Mouse (Mus musculus): ENCODE measurements at regions not wholly inside any gene's neighbourhood (a gene's known extent, or its start where the extent isn't known, plus 50 kb on each side); places are given as distances from the start of the nearest gene placed in this dataset.

- TF ChIP-seq CTCF (IDR thresholded peaks at IDR 0.05; ENCODE audit: borderline replicate concordance, control insufficient read depth, extremely low read depth, insufficient read depth, low read length, poor library complexity) (no peak), POLR2A (IDR thresholded peaks at IDR 0.05; ENCODE audit: control insufficient read depth, extremely low read depth, insufficient read depth, low read length, poor library complexity) (no peak)
These were observed 267.0 kb upstream of the Hnrnpa3 start for GRCm38 (mm10) chr2:75392041-75392440.
